Mouse (Mus musculus): ENCODE results near the gene Ghrl. TPM values are rescaled to one million over a fixed set of nuclear protein-coding genes. Genes with fewer than 3 reads are reported as not detected.
"Not testable (repeated sequence)": the region's sequence is repeated elsewhere in the genome, so short reads cannot be mapped to it uniquely, and the experiment has no call there.

The Ghrl gene
- not detected for total RNA-seq (2021)
- long read RNA-seq, experiment 1 = 0 reads
- long read RNA-seq, experiment 2 = 0 reads

GRCm38 (mm10) chr6:113719878-113720277 lies at the start of gene Ghrl:
Gene Ghrl (minus strand): TSS chr6:113719880.
- DNase-seq (ENCODE audit: low spot score in 2 of 2) = no peak
- intact Hi-C loops (cut with DNase I) = loop anchor here (10.0 kb wide), 1 partner anchor 205 kb away; no protein-coding TSS in a partner anchor

GRCm38 (mm10) chr6:113768804-113769203 lies 49.1 kb upstream of the Ghrl start:
- intact Hi-C loops (cut with DNase I) = no loop called here
- peak in 1 of 2 experiments; percentile 44 for DNase-seq (ENCODE audit: low spot score in 2 of 2)

- intact Hi-C loops (cut with DNase I) = loop anchor here (2.0 kb wide), 1 partner anchor 309 kb away; no protein-coding TSS in a partner anchor
- peak; percentile 64 to 69 for DNase-seq (ENCODE audit: low spot score in 2 of 2)
Observed at GRCm38 (mm10) chr6:113761644-113762043, 42.0 kb upstream of the Ghrl start.

- no peak for DNase-seq (ENCODE audit: low spot score in 2 of 2)
- intact Hi-C loops (cut with DNase I) = no loop called here
Observed at GRCm38 (mm10) chr6:113749119-113749685, 29.5 kb upstream of the Ghrl start.

GRCm38 (mm10) chr6:113748351-113748750 lies 28.7 kb upstream of the Ghrl start:
- DNase-seq (ENCODE audit: low spot score in 2 of 2) = no peak
- intact Hi-C loops (cut with DNase I) = no loop called here

GRCm38 (mm10) chr6:113747284-113747683 lies 27.6 kb upstream of the Ghrl start:
- DNase-seq (ENCODE audit: low spot score in 2 of 2) = peak; percentile 50 to 63
- intact Hi-C loops (cut with DNase I) = no loop called here

- peak in 1 of 2 experiments; percentile 18 for DNase-seq (ENCODE audit: low spot score in 2 of 2)
- intact Hi-C loops (cut with DNase I) = no loop called here
Observed at GRCm38 (mm10) chr6:113745117-113745516, 25.4 kb upstream of the Ghrl start.

- intact Hi-C loops (cut with DNase I) = no loop called here
- DNase-seq (ENCODE audit: low spot score in 2 of 2) = peak in 1 of 2 experiments; percentile 24
Observed at GRCm38 (mm10) chr6:113743111-113743510, 23.4 kb upstream of the Ghrl start.

GRCm38 (mm10) chr6:113742321-113742720 lies 22.6 kb upstream of the Ghrl start:
- peak in 1 of 2 experiments; percentile 81 for DNase-seq (ENCODE audit: low spot score in 2 of 2)
- intact Hi-C loops (cut with DNase I) = no loop called here

- peak; percentile 31 to 49 for DNase-seq (ENCODE audit: low spot score in 2 of 2)
- intact Hi-C loops (cut with DNase I) = no loop called here
Observed at GRCm38 (mm10) chr6:113741425-113741824, 21.7 kb upstream of the Ghrl start.

- peak; percentile 91 to 92 for DNase-seq (ENCODE audit: low spot score in 2 of 2)
- intact Hi-C loops (cut with DNase I) = no loop called here
Observed at GRCm38 (mm10) chr6:113740236-113741217, 20.8 kb upstream of the Ghrl start, which contains the start of gene Sec13. Gene Sec13 (minus strand): TSS chr6:113740743.

GRCm38 (mm10) chr6:113737318-113738046 lies 17.8 kb upstream of the Ghrl start:
- intact Hi-C loops (cut with DNase I) = no loop called here
- DNase-seq (ENCODE audit: low spot score in 2 of 2) = no peak

GRCm38 (mm10) chr6:113731296-113731695 lies 11.6 kb upstream of the Ghrl start:
- no peak for DNase-seq (ENCODE audit: low spot score in 2 of 2)
- intact Hi-C loops (cut with DNase I) = no loop called here

- DNase-seq (ENCODE audit: low spot score in 2 of 2) = no peak
- intact Hi-C loops (cut with DNase I) = no loop called here
Observed at GRCm38 (mm10) chr6:113728181-113728580, 8.5 kb upstream of the Ghrl start.

GRCm38 (mm10) chr6:113721061-113721460 lies 1.4 kb upstream of the Ghrl start:
- intact Hi-C loops (cut with DNase I) = no loop called here
- DNase-seq (ENCODE audit: low spot score in 2 of 2) = no peak

GRCm38 (mm10) chr6:113717541-113717940 lies 2.1 kb downstream of the Ghrl start:
- intact Hi-C loops (cut with DNase I) = loop anchor here (10.0 kb wide), 1 partner anchor 203 kb away; no protein-coding TSS in a partner anchor
- DNase-seq (ENCODE audit: low spot score in 2 of 2) = no peak

GRCm38 (mm10) chr6:113714797-113715196 lies 4.9 kb downstream of the Ghrl start:
- intact Hi-C loops (cut with DNase I) = loop anchor here (10.0 kb wide), 1 partner anchor 200 kb away; no protein-coding TSS in a partner anchor
- no peak for DNase-seq (ENCODE audit: low spot score in 2 of 2)

- intact Hi-C loops (cut with DNase I) = loop anchor here (10.0 kb wide), 1 partner anchor 199 kb away; no protein-coding TSS in a partner anchor
- no peak for DNase-seq (ENCODE audit: low spot score in 2 of 2)
Observed at GRCm38 (mm10) chr6:113714276-113714675, 5.4 kb downstream of the Ghrl start.

GRCm38 (mm10) chr6:113713389-113713788 lies 6.3 kb downstream of the Ghrl start:
- intact Hi-C loops (cut with DNase I) = loop anchor here (10.0 kb wide), 1 partner anchor 199 kb away; no protein-coding TSS in a partner anchor

More at GRCm38 (mm10) chr6:113713389-113713788, 6.3 kb downstream of the Ghrl start:
- DNase-seq (ENCODE audit: low spot score in 2 of 2) = not testable (repeated sequence)

Data from left cerebral cortex, postnatal 14 days (tissue).